Mouse (Mus musculus): ENCODE results near the gene Ccdc65. TPM values are rescaled to one million over a fixed set of nuclear protein-coding genes. Genes with fewer than 3 reads are reported as not detected.

Ccdc65 gene
- polyA plus RNA-seq, 1 experiment from 2014 or later = 0.80 TPM

DNA sequence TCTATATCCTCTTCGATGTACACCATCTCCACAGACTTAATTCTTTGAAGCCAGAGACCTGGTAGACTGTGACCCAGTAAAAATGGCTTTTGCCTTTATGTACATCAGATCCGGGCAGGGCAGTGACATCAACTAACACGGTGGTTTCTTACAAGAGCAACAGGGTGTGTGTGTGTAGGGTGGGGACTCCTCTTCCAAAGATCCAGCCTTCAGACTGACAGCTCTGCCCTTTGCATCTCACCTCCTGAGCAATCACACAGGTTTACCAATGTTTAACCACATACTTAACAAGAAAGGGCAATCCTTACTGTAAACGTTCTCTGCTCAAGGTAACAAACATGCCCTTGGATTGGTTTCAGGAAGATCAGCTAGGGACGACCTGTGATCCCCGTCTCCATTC is 39.3 kb downstream of the Ccdc65 start:
- H3K36me3 ChIP-seq (replicated peaks) = peaks cover 59% of the 10 kb centered on the region
- no peak for DNase-seq (ENCODE audit: low spot score)
- H3K9me3 ChIP-seq = no peaks in the 10 kb centered on the region
- H3K27ac ChIP-seq (replicated peaks) = no peak overlapping the region
- H3K4me1 ChIP-seq = no peaks in the 10 kb centered on the region
- H3K27me3 ChIP-seq (replicated peaks; ENCODE audit: low read depth, poor library complexity, severe bottlenecking) = no peaks in the 10 kb centered on the region
- 90% methylated on average over 6 of the region's 6 CpGs for WGBS
- H3K4me3 ChIP-seq = no peak overlapping the region

DNA sequence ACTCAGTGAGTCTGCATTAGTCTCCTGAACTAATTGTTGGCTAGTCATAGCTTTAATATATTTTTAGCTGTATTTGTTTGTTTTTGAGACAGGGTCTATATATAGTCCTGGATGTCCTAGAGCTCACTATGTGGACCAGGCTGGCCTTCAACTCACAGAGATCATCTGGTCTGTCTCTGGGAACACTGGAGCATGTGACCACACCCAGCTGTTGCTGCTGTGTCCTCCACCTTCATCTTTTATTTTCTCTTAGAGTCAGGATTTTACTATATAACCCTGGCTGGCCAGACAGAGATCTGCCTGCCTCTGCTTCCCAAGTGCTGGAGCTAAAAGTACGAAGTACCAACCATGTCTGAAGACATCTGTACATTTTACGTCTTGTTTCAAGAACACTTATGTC is 41.1 kb downstream of the Ccdc65 start:
- no peak overlapping the region for H3K27ac ChIP-seq (replicated peaks)
- no peaks in the 10 kb centered on the region for H3K27me3 ChIP-seq (replicated peaks; ENCODE audit: low read depth, poor library complexity, severe bottlenecking)
- H3K9me3 ChIP-seq = no peaks in the 10 kb centered on the region
- no peak overlapping the region for H3K4me3 ChIP-seq
- H3K4me1 ChIP-seq = no peaks in the 10 kb centered on the region
- WGBS = 95% methylated on average over 2 of the region's 2 CpGs
- peaks cover 53% of the 10 kb centered on the region for H3K36me3 ChIP-seq (replicated peaks)
- DNase-seq (ENCODE audit: low spot score) = no peak

DNA sequence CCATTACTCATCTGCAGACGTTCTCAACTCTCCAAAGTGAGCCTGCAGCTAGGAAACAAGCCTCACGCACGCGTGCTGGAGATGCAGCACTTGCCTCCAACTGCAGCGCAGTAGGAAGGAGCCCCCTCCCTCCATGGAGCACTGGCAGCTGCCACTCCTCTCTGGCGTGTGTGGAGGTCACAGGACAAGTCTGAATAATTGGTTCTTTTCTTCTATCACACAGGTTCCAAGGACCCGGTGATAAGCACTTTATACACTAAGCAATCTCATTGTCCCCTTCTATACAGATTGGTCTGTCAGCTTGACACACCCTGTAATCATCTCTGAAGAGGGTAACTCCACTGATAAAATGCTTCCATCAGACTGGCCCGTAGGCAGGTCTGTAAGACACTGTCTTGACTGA is 45.0 kb downstream of the Ccdc65 start:
- no peak overlapping the region for H3K27ac ChIP-seq (replicated peaks)
- DNase-seq (ENCODE audit: low spot score) = no peak
- H3K9me3 ChIP-seq = no peaks in the 10 kb centered on the region
- H3K4me3 ChIP-seq = no peak overlapping the region
- no peaks in the 10 kb centered on the region for H3K27me3 ChIP-seq (replicated peaks; ENCODE audit: low read depth, poor library complexity, severe bottlenecking)
- no peaks in the 10 kb centered on the region for H3K4me1 ChIP-seq
- H3K36me3 ChIP-seq (replicated peaks) = peaks cover 66% of the 10 kb centered on the region
- WGBS = 77% methylated on average over 8 of the region's 8 CpGs

DNA sequence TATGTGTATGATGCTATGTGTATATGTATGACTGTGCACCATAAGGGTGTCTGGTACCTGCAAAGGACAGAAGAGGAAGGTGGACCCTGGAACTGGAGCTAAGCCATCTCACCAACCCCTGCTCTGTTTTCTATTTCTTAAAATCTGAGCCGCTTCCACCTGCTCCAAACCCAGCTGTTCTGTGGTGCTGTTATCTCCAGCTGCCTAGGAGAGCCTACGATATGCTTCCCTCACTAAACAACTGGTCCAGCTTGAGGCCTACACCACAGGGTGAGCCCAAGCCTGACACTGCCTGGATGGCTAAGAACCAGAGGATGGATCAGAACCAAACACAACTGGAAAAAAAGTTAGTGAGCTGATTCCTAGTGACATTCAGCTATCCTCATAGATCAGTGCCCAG is 46.1 kb downstream of the Ccdc65 start:
- Histone ChIP-seq H3K27me3 (replicated peaks; ENCODE audit: low read depth, poor library complexity, severe bottlenecking) (no peaks in the 10 kb centered on the region), H3K36me3 (replicated peaks) (peaks cover 75% of the 10 kb centered on the region), H3K27ac (replicated peaks) (no peak overlapping the region), H3K9me3 (no peaks in the 10 kb centered on the region), H3K4me3 (no peak overlapping the region), H3K4me1 (no peaks in the 10 kb centered on the region)
- 92% methylated on average over 2 of the region's 2 CpGs for WGBS
- no peak for DNase-seq (ENCODE audit: low spot score)

DNA sequence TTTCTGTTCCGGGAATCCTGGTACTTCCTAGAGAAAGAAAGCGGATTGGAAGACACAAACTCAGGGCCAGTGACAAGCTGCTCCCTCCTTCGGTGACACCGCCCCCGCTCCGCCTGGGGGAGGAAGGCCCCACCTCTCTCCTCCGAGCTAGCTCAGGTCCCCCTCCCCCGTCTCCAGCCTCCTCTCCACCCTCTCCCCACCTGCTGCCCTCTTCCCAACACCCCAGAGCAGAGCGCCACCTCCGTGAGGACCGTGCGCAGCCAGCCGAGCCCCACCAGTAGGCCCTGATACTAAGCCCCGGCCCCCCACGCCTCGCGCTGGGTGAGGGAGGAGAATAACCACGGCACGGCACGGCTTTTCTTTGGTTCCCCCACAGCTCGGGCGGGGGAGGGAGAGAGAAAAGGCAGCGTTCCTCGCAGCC is 54.2 kb downstream of the Ccdc65 start:
- WGBS = 1% methylated on average over 24 of the region's 24 CpGs
- peak overlapping the region; percentile 94 for H3K27ac ChIP-seq (replicated peaks)
- peaks cover 37% of the 10 kb centered on the region for H3K36me3 ChIP-seq (replicated peaks)
- H3K9me3 ChIP-seq = no peaks in the 10 kb centered on the region
- H3K27me3 ChIP-seq (replicated peaks; ENCODE audit: low read depth, poor library complexity, severe bottlenecking) = peaks cover 30% of the 10 kb centered on the region
- peak; percentile 88 for DNase-seq (ENCODE audit: low spot score)
- H3K4me1 ChIP-seq = peaks cover 20% of the 10 kb centered on the region
- H3K4me3 ChIP-seq = peak overlapping the region; percentile 100

DNA sequence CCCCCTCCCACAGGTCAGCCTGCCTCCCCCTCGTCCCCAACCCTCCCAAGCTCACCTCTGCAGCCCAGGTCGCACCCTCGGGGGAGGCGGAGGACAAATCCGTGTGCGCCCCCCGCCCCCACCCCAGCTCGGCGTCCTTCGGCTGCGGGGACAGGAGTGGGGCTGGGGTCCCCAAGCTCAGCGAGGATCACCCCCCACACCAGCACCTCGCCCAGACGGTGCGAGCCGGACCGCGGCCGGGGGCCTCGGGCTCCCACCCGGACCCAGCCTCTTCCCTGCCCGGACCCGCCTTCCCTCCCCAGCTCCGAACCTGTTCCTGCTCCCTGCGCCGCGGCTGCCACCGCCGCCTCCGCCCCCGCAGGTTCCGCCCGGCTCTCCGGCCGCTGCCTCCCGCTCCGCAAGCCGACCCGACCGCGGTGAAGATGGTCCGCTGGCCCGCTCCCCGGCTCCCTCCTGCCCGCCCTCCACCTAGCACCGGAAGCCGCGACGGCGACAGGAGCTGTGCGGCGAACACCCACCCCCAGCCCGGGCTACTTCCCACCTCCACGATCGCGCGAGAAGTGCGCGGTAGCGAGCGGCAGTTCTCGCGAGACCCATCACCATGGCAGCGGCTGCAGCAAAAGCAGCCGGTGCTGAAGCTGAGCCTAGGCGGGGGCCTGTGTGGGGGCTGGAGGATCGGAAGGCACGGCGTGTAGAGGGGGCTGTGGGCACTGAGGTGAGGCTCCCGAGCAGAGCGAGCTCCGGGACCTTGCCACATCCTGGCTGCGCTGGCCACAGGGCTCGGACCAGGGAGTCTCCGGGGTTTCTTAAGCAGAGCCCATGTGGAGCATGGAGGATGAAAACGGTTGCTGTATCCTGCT is 54.9 kb downstream of the Ccdc65 start, which contains the start of gene Arf3:
TSS of gene Arf3 (minus strand) at position 545 of the 860 bp plus-strand sequence.
- Histone ChIP-seq H3K9me3 (no peaks in the 10 kb centered on the region), H3K27me3 (replicated peaks; ENCODE audit: low read depth, poor library complexity, severe bottlenecking) (peaks cover 33% of the 10 kb centered on the region), H3K4me1 (peaks cover 20% of the 10 kb centered on the region), H3K4me3 (peak within 1 kb of the TSS; percentile 100), H3K36me3 (replicated peaks) (peaks cover 33% of the 10 kb centered on the region), H3K27ac (replicated peaks) (peak within 1 kb of the TSS; percentile 94)
- peak; percentile 98 for DNase-seq (ENCODE audit: low spot score)
- under 1% methylated on average over 76 of the region's 76 CpGs for WGBS

DNA sequence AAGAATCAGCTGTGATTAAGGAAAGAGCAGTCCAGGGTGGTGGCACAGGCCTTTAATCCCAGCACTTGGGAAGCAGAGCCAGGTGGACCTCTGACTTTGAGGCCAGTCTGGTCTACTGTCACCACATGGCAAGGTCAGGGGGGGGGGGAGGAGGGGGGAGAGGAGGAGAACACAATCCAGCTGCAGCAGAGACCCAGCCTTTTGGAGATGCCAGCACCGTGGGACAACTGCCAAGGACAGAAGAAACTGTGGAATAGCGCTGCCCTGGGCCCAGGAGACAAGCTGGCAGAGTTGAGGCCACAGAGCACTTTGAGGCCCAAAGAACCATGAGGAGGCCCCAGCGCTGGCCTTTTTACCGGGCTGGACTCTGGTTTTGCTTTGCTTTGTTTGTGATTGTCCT is 57.9 kb downstream of the Ccdc65 start:
- Histone ChIP-seq H3K36me3 (replicated peaks) (peaks cover 2% of the 10 kb centered on the region), H3K9me3 (no peaks in the 10 kb centered on the region), H3K4me1 (peaks cover 23% of the 10 kb centered on the region), H3K27me3 (replicated peaks; ENCODE audit: low read depth, poor library complexity, severe bottlenecking) (peaks cover 63% of the 10 kb centered on the region), H3K27ac (replicated peaks) (no peak overlapping the region), H3K4me3 (no peak overlapping the region)
- DNase-seq (ENCODE audit: low spot score) = no peak
- WGBS = 70% methylated on average over 4 of the region's 4 CpGs

DNA sequence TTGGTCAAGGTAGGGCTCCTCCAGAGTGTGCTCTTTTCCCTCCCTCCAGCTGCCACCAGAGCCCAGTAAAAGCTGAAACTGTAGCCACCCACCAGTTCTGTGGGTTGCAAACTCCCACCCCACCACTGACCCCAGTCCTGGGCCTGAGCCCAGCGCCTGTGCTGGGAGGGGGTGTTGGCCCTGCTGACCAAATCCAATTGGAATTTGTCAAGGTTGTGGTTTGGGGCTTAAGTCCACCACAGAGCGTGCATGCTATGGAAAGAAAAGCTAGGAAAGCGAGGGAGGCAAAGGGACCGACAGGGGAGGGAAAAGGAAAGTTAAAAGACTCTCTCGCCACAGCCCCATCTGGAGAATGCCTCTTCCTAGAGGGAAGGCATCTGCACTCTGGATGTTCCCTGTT is 60.3 kb downstream of the Ccdc65 start:
- no peaks in the 10 kb centered on the region for H3K36me3 ChIP-seq (replicated peaks)
- no peak overlapping the region for H3K4me3 ChIP-seq
- no peak for DNase-seq (ENCODE audit: low spot score)
- 25% methylated on average over 5 of the region's 5 CpGs for WGBS
- H3K4me1 ChIP-seq = peaks cover 21% of the 10 kb centered on the region
- H3K27me3 ChIP-seq (replicated peaks; ENCODE audit: low read depth, poor library complexity, severe bottlenecking) = peaks cover 86% of the 10 kb centered on the region
- H3K9me3 ChIP-seq = no peaks in the 10 kb centered on the region
- H3K27ac ChIP-seq (replicated peaks) = no peak overlapping the region

DNA sequence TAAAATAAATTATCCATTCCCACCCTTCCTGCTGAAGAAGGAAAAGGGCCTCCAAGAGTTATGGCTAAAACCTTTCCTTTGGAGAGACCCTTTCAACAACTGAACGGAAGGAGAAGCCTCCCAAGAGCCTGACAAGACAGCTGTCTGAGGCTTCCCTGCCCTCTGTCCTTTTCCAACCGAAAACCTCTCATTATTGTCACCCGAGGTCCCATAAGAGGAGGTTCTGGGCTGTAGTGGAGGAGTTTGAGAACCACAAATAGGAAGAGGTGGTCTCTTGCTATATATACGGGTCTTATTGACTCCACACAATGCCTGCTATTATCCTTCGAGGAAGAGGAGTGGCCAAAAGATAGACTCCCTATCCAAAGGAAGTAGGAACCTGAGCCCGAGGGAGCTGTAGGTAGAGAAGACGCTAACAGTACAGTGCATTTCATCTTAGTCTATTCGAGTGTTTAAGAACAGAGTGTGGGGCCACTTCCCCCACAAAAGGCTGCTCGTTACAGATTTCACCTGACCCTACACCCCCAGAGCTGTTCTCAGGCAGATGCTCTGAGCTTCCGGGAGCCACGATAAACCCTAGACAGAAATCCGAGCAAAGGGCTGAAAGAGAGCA is 63.9 kb downstream of the Ccdc65 start:
- H3K4me3 ChIP-seq = peak overlapping the region; percentile 48
- WGBS = 5% methylated on average over 12 of the region's 12 CpGs

DNA sequence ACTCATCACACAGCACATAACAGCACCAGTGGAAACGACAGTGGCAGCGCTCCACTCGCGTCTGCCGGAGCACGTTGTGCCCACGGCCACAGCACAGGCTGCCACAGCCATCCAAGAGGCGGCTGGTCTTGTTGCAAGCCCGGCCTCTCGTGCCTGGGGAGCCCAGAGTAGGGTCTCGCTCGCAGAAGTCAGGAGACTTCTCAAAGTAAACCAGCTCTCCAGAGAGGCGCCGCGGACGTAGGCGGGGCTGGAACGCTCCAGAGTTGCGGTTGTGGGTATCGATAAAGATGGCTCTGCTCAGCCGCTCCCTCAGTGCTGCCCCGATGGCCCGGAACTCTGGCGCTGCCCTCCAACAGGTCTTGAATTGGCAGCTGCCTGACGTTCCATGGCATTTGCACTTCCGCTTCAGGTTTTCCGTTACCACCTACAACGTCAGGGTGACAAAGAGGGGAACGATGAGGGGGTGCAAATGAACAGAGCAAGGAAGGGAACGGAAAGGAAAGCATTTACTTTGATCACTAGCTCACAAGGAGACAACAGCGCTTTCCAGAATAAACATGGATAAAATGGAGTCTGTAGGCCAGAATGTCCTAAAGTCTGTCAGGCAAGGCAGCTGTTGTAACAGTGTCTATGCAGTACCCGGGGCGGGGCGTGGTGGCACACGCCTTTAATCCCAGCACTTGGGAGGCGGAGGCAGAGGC is 64.7 kb downstream of the Ccdc65 start:
- 2% methylated on average over 36 of the region's 36 CpGs for WGBS
- Histone ChIP-seq H3K4me3 (peak overlapping the region; percentile 48), H3K27ac (replicated peaks) (no peak overlapping the region), H3K4me1 (peaks cover 43% of the 10 kb centered on the region), H3K36me3 (replicated peaks) (no peaks in the 10 kb centered on the region), H3K9me3 (no peaks in the 10 kb centered on the region), H3K27me3 (replicated peaks; ENCODE audit: low read depth, poor library complexity, severe bottlenecking) (peaks cover 100% of the 10 kb centered on the region)
- DNase-seq (ENCODE audit: low spot score) = peak; percentile 63

More for the DNA sequence above, 63.9 kb downstream of the Ccdc65 start:
- Histone ChIP-seq H3K4me1 (peaks cover 35% of the 10 kb centered on the region), H3K9me3 (no peaks in the 10 kb centered on the region), H3K27me3 (replicated peaks; ENCODE audit: low read depth, poor library complexity, severe bottlenecking) (peaks cover 95% of the 10 kb centered on the region), H3K36me3 (replicated peaks) (no peaks in the 10 kb centered on the region), H3K27ac (replicated peaks) (no peak overlapping the region)
- DNase-seq (ENCODE audit: low spot score) = no peak
